Mouse (Mus musculus) splenic B cell, adult 2 months (primary cell): ENCODE measurements around the gene Snd1.

ENCODE experiments used
- DNase-seq: peaks from one replicate; pipeline ENCODE4 v3.0.0-alpha.2; 2011; ENCODE audit warnings: low read depth, low spot score
- H3K27me3 ChIP-seq: 2 replicates; pipeline ENCODE4 v1.6.1; 2012; ENCODE audit warnings: mild to moderate bottlenecking, low read length, moderate library complexity, mixed read lengths; ENCODE audit not compliant: control insufficient read depth, poor library complexity, insufficient read depth, severe bottlenecking
- H3K36me3 ChIP-seq: 2 replicates; pipeline ENCODE4 v1.6.1; 2012; ENCODE audit warnings: mild to moderate bottlenecking, low read length, moderate library complexity, mixed read lengths; ENCODE audit not compliant: control insufficient read depth, poor library complexity, insufficient read depth, severe bottlenecking

The Snd1 gene

DNA sequence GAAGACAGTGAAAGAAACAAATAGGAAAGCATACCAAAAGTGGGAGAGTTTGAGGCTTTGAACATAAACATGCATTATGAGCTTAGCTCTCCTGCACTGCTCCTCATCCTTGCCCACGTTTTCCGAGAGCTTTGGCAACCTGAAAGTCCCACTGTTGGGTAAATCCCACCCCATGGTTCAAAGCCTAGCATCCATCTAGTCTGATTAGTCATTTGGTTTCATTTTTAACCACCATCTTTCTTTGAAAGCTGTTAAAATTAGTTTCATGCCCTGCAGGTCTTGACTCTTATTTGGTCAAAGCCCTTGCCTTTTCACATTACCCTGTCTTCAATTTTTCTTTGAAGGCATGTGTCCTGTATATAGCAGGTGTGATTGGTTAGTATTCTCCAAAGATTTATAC is 108.5 kb downstream of the Snd1 start:
- no peaks in the 10 kb centered on the region for H3K27me3 ChIP-seq
- no peak for DNase-seq
- H3K36me3 ChIP-seq: no peaks in the 10 kb centered on the region; the same call in 1 of the 2 replicates

DNA sequence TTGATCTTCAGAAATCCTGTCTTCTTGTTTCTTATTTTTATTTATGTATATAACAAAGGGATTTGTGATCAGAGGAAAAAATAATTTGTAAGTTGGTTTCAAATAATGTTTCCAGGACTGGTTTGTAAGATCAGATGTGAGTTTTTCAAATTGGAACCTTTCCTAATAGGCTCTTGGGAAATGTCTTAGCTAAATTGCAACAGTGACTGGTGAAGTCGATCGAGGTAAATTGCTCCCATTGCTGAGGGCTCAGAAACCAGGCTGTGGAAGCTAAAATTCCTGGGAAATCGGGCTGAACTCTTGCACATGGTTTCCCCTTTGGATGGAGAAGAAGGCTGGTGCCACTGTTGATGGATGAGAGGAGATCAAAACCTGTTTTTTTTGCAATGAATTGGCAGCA is 111.9 kb downstream of the Snd1 start:
- Histone ChIP-seq H3K27me3 (no peaks in the 10 kb centered on the region), H3K36me3 (no peaks in the 10 kb centered on the region; the same call in 1 of the 2 replicates)
- DNase-seq: no peak

DNA sequence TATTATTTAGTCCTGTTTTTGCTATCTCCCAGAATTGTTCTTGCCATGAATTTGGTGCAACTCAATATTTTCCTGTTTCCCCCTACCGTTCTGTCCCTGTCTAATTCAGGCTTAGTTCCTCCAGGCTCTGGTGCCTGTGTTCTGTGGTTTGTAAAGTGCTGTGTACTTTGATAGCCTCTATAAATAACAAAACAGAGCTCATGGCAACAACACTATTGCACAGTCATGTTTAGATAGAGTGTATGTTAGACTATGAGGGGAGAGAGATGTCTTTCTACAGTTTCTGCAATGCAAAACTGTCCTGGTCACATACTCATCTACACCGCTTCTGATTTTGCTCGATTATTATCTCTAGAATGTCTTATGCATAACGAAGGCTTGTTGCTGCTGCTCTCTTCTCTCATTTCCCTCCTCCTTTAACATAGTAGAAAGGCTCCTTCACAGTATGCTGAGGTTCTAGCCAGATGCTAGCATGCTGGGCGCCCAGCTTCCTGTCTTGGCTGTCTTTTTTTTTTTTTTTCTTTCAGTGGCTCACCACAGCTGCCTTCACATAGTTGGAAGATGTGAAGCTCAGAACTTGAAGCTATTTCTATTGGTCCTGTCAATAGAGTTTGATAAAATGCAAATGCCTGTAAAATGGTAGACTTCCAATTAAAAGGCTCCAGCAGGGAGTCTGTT is 113.7 kb downstream of the Snd1 start:
- no peak for DNase-seq
- no peaks in the 10 kb centered on the region; the same call in 1 of the 2 replicates for H3K36me3 ChIP-seq
- no peaks in the 10 kb centered on the region for H3K27me3 ChIP-seq

DNA sequence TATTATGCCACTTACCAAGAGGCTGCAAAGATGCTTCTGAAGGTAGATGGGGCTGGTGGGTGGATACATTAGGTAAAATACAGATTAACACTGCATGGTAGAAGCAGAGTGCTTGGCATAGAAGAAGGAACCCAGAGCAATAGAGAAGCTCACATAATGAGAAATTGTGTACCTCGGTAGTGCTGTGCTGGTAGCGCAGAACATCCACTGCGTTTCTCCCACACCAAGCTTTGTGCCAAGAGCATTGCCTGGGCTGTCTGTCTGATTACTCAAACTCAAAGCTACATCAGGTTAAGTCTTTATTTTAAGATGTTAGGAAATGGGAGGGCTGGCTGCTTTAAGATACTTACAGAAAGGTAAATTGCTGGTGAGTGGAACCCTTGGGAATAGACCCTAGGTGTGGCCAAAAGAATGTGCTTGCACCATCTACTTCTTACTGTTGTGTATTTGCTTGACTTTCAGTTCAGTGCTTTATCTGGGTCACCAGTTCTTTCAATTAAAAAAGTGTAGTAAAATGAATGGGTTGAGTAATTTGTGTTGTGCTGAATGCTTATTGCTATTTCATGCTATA is 117.5 kb downstream of the Snd1 start:
- no peak for DNase-seq
- H3K36me3 ChIP-seq: no peaks in the 10 kb centered on the region; the same call in 1 of the 2 replicates
- H3K27me3 ChIP-seq: no peaks in the 10 kb centered on the region

DNA sequence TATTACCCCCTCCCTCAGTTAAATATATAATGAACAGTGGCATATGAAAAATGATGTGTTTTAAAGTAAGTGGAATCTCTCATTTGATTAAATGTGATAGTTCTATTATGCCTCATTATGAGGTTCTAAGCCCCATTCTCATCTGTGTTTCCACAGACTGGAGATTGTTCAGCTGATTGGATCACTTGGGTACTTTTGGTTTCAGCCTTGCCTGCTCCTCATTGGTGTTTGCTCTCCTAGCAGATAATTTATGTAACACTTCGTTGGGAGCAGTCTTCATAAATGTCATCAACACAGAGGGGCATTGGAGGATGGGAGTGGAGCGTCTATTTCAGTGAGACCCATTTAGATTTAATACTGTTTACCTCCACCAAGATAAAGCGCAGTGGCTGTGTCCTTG is 118.8 kb downstream of the Snd1 start:
- Histone ChIP-seq H3K27me3 (no peaks in the 10 kb centered on the region), H3K36me3 (no peaks in the 10 kb centered on the region)
- DNase-seq: no peak

DNA sequence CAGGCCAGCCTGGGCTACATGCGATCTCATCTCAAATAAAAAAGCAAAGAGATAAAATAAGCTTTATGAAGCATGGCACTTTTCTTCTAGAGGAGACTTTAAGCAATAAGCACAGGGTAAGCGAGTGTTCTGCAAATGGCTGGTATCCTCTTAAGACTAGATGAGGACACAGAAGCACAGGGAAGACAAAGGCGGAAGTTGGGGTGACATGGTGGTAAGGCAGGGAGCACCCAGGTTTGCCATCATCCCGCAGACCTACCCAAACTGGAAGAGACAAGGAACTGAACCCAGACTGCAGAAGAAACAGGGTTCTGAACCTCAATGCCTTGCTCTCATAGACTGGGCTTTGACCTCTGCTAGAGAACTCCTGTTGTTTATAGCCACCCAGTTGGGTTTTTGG is 119.8 kb downstream of the Snd1 start:
- DNase-seq: no peak
- H3K36me3 ChIP-seq: no peaks in the 10 kb centered on the region
- no peaks in the 10 kb centered on the region for H3K27me3 ChIP-seq

DNA sequence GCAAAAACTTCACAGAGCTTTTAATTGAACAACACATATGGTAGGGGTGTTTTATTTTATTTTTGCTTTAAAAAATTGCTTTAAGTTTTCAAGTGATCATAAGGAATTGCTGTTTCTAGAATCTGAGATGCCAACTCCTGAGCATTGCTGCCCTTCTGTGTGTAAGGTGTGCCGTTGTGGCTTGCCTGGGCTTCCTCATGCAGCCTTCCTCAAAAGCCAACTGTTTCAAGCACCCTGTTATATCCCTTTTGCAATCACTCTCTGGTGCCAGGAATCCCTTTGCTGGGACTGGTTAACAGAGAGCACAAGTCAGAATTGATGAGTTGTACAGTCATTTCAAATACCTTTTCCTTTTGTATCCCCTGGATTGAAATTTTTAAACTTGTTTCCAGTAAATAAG is 120.3 kb downstream of the Snd1 start:
- no peak for DNase-seq
- no peaks in the 10 kb centered on the region for H3K27me3 ChIP-seq
- H3K36me3 ChIP-seq: no peaks in the 10 kb centered on the region

DNA sequence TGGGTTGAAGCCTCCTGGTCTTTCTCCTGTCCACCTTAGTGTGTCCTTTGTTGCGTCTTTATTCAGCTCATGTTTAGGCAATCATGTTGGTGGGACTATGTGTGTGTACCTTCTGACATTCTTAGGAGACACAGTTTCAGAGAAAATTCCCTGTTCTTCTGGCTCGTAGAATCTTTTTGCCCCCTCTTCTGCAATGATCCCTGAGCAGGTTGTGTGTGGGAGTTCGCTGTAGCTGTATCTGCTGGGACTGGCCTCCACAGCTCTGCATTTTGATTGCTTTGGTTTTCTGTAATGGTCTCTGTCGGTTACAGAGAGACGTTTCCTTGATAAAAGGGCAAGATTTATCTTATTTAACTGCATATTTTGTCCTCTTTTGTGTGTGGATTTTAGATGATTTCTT is 122.3 kb downstream of the Snd1 start:
- Histone ChIP-seq H3K27me3 (no peaks in the 10 kb centered on the region), H3K36me3 (no peaks in the 10 kb centered on the region)
- DNase-seq: no peak

DNA sequence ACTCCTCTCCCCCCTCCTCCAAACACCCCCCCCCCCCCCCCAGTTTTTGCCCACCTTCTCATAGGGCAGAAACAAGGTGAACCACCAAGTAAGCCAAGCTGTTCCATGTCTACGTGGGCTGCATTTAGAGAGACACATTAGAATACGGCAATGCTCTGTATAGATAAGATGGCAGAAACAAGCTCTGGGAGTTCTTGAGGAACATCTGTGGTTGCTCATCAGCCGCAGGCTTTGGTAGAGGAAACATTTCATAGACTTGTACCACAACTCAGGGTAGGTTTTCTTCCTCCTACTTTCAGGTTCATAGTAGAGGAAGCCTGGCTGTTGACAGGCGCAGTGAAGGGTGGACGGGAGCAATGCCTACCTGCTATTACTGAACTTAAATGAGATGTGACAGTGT is 124.2 kb downstream of the Snd1 start:
- Histone ChIP-seq H3K27me3 (no peaks in the 10 kb centered on the region), H3K36me3 (no peaks in the 10 kb centered on the region)
- DNase-seq: no peak

DNA sequence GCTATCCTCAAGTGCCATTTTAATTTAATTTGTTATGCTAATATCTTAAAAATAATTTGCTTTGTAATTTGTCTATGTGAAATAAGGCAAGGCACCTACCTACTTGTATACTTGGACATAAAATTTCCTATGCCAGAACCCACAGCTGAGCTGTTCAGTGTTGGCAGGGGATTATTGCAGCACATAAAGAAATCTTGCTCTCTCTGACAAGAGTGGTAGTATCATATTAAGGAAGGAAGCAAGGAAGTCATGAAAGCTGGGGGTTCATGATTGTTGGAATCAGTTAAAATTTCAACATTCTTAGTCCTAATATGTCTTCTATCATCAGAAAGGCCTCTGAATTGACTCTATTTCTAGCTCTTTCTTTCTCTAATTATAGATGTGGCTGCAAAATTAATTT is 125.5 kb downstream of the Snd1 start:
- H3K36me3 ChIP-seq: no peaks in the 10 kb centered on the region
- no peak for DNase-seq
- H3K27me3 ChIP-seq: no peaks in the 10 kb centered on the region

DNA sequence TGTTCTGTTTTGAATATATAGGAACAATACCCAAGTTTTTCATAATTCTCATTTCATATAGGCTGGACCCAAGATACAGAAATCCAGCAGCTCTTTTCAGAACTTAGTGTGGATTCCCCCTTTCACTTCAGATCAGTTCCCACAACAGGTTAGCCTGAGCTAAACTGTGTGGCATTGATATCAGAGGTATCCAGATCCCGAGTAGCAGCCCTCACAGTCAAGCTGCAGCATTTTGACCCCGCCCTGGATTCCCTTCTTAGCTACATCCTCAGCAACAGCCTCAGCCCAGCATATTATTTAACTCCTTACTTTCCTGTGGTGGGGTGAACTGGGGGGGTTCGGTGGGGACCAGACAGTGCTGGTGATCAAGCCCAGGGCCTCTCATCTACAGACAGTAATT is 128.5 kb downstream of the Snd1 start:
- no peaks in the 10 kb centered on the region for H3K36me3 ChIP-seq
- no peak for DNase-seq
- H3K27me3 ChIP-seq: no peaks in the 10 kb centered on the region

DNA sequence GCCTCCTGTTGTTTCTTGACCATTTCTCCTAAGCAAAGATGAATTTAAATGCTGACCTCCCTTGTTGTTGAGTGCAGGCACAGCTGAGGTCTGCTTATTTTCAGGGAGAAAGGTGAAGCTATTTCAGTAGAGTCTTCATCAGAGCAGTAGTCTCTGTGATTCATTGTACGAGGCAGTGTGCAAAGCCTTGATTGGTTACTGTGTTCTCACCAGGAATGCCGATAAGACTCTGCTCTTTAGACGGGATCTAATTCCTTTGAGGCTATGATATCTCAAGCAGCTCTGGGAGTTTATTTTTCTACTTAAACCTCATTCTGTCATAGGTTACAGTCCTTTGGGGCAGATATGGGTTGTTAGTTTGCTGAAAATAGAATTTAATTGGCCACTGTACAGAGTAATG is 128.9 kb downstream of the Snd1 start:
- no peak for DNase-seq
- H3K36me3 ChIP-seq: no peaks in the 10 kb centered on the region
- no peaks in the 10 kb centered on the region for H3K27me3 ChIP-seq

DNA sequence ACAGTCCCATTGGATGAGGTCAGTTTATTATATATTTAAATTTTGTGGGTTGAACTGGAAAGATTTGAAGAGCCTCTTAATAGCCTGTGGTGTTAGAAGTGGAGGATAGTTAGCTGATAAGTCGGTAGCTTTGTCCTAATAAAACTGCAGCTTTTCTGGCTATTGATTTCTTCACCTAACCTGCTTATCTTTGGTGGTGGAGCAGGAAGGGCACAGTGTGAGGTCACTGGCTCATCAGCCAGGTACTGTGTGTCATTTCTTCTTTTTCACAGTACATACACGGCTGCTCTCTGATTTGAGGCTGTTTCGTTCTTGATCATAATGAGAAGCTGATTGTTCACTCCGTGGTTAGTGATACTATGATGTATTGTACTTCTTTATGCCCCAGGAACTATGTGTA is 134.4 kb downstream of the Snd1 start:
- H3K36me3 ChIP-seq: no peaks in the 10 kb centered on the region
- DNase-seq: no peak
- no peaks in the 10 kb centered on the region for H3K27me3 ChIP-seq

DNA sequence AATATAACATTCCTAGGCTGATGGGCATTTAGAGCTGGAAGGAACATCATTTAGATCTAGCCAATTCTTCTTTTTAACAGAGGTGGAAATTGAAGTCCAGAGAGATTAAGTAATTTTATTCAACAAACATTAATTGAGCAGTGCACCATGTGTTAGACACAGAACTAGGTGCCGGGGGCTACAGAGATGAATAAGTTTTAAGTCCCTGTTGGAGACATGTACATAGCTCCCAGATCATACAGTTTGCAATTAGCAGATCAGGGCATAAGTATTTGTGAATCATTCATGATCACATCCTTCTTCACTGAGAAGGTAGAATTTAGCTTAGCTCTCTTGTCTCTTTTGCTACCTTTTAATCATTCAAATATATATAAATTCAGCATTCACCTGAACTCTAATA is 135.2 kb downstream of the Snd1 start:
- no peak for DNase-seq
- H3K27me3 ChIP-seq: no peaks in the 10 kb centered on the region

DNA sequence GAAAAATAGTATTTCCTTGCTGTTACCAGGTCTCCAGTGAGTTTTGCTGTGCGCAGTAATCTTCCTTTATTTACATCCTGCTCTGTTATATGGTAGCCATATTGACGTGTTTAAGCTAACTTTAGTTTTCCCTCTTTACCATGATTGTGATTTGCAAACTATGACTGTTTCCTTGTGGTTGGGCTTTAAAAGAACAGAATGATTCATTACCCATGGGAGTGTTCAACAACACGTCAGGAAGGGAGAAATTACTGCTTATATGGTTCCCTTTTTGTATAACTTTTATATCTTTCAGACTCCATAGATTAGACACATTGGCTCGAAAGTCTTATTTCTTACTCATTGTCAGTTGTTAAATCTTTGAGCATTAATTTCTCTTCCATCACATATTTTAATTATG is 138.5 kb downstream of the Snd1 start:
- Histone ChIP-seq H3K27me3 (no peaks in the 10 kb centered on the region), H3K36me3 (no peaks in the 10 kb centered on the region)

More for the DNA sequence above, 135.2 kb downstream of the Snd1 start:
- no peaks in the 10 kb centered on the region for H3K36me3 ChIP-seq

DNA sequence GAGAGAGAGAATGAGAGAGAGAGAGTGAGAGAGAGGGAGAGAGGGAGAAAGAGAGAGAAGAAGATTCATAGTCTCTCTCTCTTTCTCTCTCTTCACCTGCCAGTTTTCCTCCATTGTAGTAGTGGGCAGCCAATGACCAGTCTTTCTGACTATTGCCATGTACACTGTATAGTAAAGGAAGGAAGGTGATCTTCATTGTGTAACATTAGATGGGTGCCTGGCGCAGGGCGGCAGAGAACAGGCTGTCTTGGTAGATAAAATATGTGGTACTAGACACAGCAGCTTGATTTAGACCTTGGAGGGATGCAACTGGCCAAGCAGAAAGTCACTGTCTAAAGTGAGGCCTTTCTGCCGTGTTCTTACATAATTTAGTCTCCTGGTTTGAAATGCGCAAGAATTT is 139.9 kb downstream of the Snd1 start:
- Histone ChIP-seq H3K27me3 (no peaks in the 10 kb centered on the region), H3K36me3 (no peaks in the 10 kb centered on the region)
- no peak for DNase-seq

More for the DNA sequence above, 138.5 kb downstream of the Snd1 start:
- DNase-seq: no peak
